Mouse (Mus musculus) olfactory bulb, adult 2 months (tissue): ENCODE data around the gene Ccdc171.

Experiments used
- CTCF ChIP-seq: fragments of 200-500 bp; IDR thresholded peaks from 2 replicates; pipeline ENCODE4 v1.5.1; 2012; ENCODE audit warnings: low read depth, mild to moderate bottlenecking, low read length, moderate library complexity; ENCODE audit not compliant: insufficient read depth
- POLR2A ChIP-seq: fragments of 200-500 bp; IDR thresholded peaks from 2 replicates; pipeline ENCODE4 v1.6.1; 2012; ENCODE audit warnings: mild to moderate bottlenecking, low read depth, low read length, moderate library complexity; ENCODE audit not compliant: insufficient read depth

DNA sequence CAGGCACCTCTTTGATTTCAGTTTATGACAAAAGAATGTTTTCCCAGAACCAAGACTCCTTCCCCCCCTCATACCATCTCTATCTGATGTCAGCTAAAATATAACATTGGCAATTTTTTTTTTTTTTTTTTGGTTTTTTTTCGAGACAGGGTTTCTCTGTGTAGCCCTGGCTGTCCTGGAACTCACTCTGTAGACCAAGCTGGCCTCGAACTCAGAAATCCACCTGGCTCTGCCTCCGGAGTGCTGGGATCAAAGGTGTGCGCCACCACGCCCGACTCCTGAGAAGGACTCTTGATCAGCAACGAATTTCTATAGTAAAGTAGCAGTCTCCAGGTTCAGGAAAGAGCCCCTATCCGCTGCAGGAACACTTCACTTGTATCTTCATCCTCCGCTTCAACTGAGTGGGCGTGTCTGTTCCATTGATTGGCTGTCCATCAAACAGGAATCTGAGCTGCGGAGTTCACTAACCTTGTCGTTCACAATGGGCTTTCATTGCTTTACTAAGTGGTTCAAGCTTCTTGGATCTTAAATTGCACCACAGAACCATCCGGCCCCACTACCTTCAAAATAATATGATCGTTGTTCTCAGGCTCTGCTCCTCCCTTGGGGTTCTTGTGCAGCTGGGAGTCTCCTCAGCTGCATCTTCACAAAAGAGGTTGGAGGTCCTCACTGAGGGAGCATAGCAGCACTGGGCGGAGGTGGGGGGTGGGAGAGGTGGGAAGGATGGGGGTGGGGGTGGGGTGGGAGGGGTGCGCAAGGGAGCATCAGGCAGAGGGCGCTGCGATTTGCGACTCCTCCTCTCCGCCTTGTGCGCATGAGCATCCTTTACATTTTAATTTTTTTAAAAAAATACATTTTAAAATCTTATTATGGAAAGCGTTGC lies 24.9 kb upstream of the Ccdc171 start:
- no peak for TF ChIP-seq POLR2A
- no peak for TF ChIP-seq CTCF
